Comparison of ENCODE assay signal across 10 mouse cellular contexts in genomic region chr11:96644969-96645368, GRCm38 (mm10).
DNase-seq lines count a peak whose midpoint lies in the region; ATAC-seq and TF ChIP-seq lines count a peak whose summit lies in the region.
"Had no signal": no experiment of that assay in that cellular context is flagged by ENCODE, and none has a peak within 500 bp of the region (broad histone marks: within the 10 kb centered on the region; RNA-seq: fewer than 3 reads in every experiment).

No protein-coding gene starts in this region.

- peak; percentile 13 for DNase-seq in heart, postnatal 4 days
- no peak for DNase-seq in hindbrain, embryonic 11.5 days (ENCODE audit: low spot score)
- peak; percentile 51 for DNase-seq in kidney, adult 2 months
- DNase-seq in heart, adult 9 months (ENCODE audit: low spot score in 2 of 2): no peak
- DNase-seq: cerebellum, adult 11 months; lung, embryonic 14.5 days had no signal

- H3K4me1 ChIP-seq in heart, embryonic 11.5 days (ENCODE audit: control insufficient read depth, insufficient read depth, low read length): 0 out of 2 replicates have a peak, but pooled peaks cover 4% of the 10 kb centered on the region
- H3K4me1 ChIP-seq in hindbrain, embryonic 11.5 days (replicated peaks; ENCODE audit: control insufficient read depth, insufficient read depth, low read length): 0 out of 2 replicates have a peak, but pooled peaks cover 3% of the 10 kb centered on the region
- H3K4me1 ChIP-seq in kidney, adult 2 months (ENCODE audit: control insufficient read depth, insufficient read depth, low read length): peaks cover 4% of the 10 kb centered on the region; the same call in 1 of the 2 replicates
- peaks cover 74% of the 10 kb centered on the region for H3K4me1 ChIP-seq in neural tube, embryonic 13.5 days (replicated peaks)

- H3K27ac ChIP-seq in heart, embryonic 11.5 days (ENCODE audit: low read depth, low read length): no peak overlapping the region
- peak overlapping the region; percentile 74 for H3K27ac ChIP-seq in hindbrain, embryonic 11.5 days (ENCODE audit: low read depth, low read length)
- no peak overlapping the region for H3K27ac ChIP-seq in kidney, adult 2 months (ENCODE audit: insufficient read depth, low read depth, low read length)
- peak overlapping the region; percentile 89 for H3K27ac ChIP-seq in neural tube, embryonic 13.5 days (replicated peaks)

- no peak overlapping the region for H3K4me2 ChIP-seq in heart, embryonic 11.5 days
- no peak overlapping the region for H3K4me2 ChIP-seq in hindbrain, embryonic 11.5 days (replicated peaks; ENCODE audit: low read depth, low read length)
- peak overlapping the region; percentile 40; the same call in 1 of the 2 replicates for H3K4me2 ChIP-seq in neural tube, embryonic 13.5 days
- H3K4me2 ChIP-seq: lung, embryonic 14.5 days had no signal

- no peaks in the 10 kb centered on the region for H3K9me3 ChIP-seq in heart, embryonic 11.5 days (replicated peaks; ENCODE audit: control insufficient read depth, low read length)
- no peaks in the 10 kb centered on the region for H3K9me3 ChIP-seq in hindbrain, embryonic 11.5 days (ENCODE audit: control insufficient read depth, low read length)
- H3K9me3 ChIP-seq in neural tube, embryonic 13.5 days: no peaks in the 10 kb centered on the region

- ATAC-seq in heart, embryonic 11.5 days (replicated peaks; ENCODE audit: insufficient number of reproducible peaks, low FRiP score, low TSS enrichment): no peak
- ATAC-seq in hindbrain, embryonic 11.5 days (ENCODE audit: low FRiP score): no peak
- ATAC-seq in neural tube, embryonic 13.5 days (ENCODE audit: low read depth): no peak
- ATAC-seq in frontal cortex, adult (ENCODE audit: low TSS enrichment): no peak
- ATAC-seq: inflammation-experienced regulatory T-cells, adult 6 months had no signal

- TF ChIP-seq CTCF in kidney, adult 2 months (conservative IDR thresholded peaks at IDR 0.05; ENCODE audit: insufficient read depth, insufficient read length, low read depth, low read length): no peak

- WGBS in heart, embryonic 11.5 days (ENCODE audit: insufficient replicate concordance): 49% methylated on average over 7 of the region's 7 CpGs
- 77% methylated on average over 7 of the region's 7 CpGs for WGBS in hindbrain, embryonic 11.5 days
- WGBS in kidney, adult 2 months: 52% methylated on average over 7 of the region's 7 CpGs
- WGBS in neural tube, embryonic 13.5 days: 16% methylated on average over 7 of the region's 7 CpGs

- H3K36me3 ChIP-seq in heart, embryonic 11.5 days (ENCODE audit: control insufficient read depth, insufficient read depth, low read length): no peaks in the 10 kb centered on the region
- no peaks in the 10 kb centered on the region for H3K36me3 ChIP-seq in hindbrain, embryonic 11.5 days (ENCODE audit: control insufficient read depth, insufficient read depth, low read length)
- H3K36me3 ChIP-seq in kidney, adult 2 months (ENCODE audit: control insufficient read depth, insufficient read depth, low read length): no peaks in the 10 kb centered on the region
- H3K36me3 ChIP-seq in neural tube, embryonic 13.5 days: no peaks in the 10 kb centered on the region

- H3K4me3 ChIP-seq in heart, embryonic 11.5 days (ENCODE audit: low read depth, low read length): no peak overlapping the region
- H3K4me3 ChIP-seq in hindbrain, embryonic 11.5 days (ENCODE audit: low read depth, low read length): no peak overlapping the region
- H3K4me3 ChIP-seq in kidney, adult 2 months (ENCODE audit: insufficient read depth, low read depth, low read length): no peak overlapping the region
- no peak overlapping the region for H3K4me3 ChIP-seq in neural tube, embryonic 13.5 days

- no peak overlapping the region for H3K9ac ChIP-seq in heart, embryonic 11.5 days (ENCODE audit: low read depth, low read length)
- H3K9ac ChIP-seq in hindbrain, embryonic 11.5 days (ENCODE audit: low read depth, low read length): no peak overlapping the region
- H3K9ac ChIP-seq in neural tube, embryonic 13.5 days: peak overlapping the region; percentile 39; the same call in 1 of the 2 replicates
- H3K9ac ChIP-seq: lung, embryonic 14.5 days had no signal

- H3K27me3 ChIP-seq in heart, embryonic 11.5 days (ENCODE audit: control insufficient read depth, insufficient read depth, low read length): peaks cover 2% of the 10 kb centered on the region; the same call in 1 of the 2 replicates
- no peaks in the 10 kb centered on the region for H3K27me3 ChIP-seq in hindbrain, embryonic 11.5 days (ENCODE audit: control insufficient read depth, insufficient read depth, low read length)
- H3K27me3 ChIP-seq in kidney, adult 2 months (replicated peaks; ENCODE audit: control insufficient read depth, insufficient read depth, low read length): no peaks in the 10 kb centered on the region
- no peaks in the 10 kb centered on the region for H3K27me3 ChIP-seq in neural tube, embryonic 13.5 days

- no peak for TF ChIP-seq POLR2A in kidney, adult 2 months (IDR thresholded peaks at IDR 0.05; ENCODE audit: low read depth, low read length)

Comparison
In these comparisons a context has a peak if more than half of its experiments do, and no peak if none do; other contexts are left out.
1. DNase-seq: peak in heart, postnatal 4 days (single experiment) and kidney, adult 2 months (single experiment); none in hindbrain, embryonic 11.5 days (single experiment) and heart, adult 9 months (0 of 2).
2. H3K27ac ChIP-seq: peak in hindbrain, embryonic 11.5 days (single experiment) and neural tube, embryonic 13.5 days (single experiment); none in heart, embryonic 11.5 days (single experiment) and kidney, adult 2 months (single experiment).